Mouse (Mus musculus) layer of hippocampus, adult 8-10 months (tissue): Measurements from ENCODE around the gene Ccl7. TPM values are rescaled to one million over a fixed set of nuclear protein-coding genes. Genes with fewer than 3 reads are reported as not detected.

Experiments used
- DNase-seq, 2 experiments: peaks; one replicate each; pipeline ENCODE4 v3.0.0; 2022; ENCODE audit warnings: low spot score in 2 of 2
- total RNA-seq, 4 experiments: library from RNA; stranded (reverse); gene quantifications; 2 replicates each; pipeline ENCODE4 v1.2.4; 2022

Gene Ccl7
- total RNA-seq: not detected

GRCm38 (mm10) chr11:82045471-82045870, at the start of gene Ccl7:
TSS of gene Ccl7 (plus strand) at chr11:82045712.
- no peak for DNase-seq

GRCm38 (mm10) chr11:81996172-81996841, 49.2 kb upstream of the Ccl7 start:
- DNase-seq: peak; percentile 48 to 86

GRCm38 (mm10) chr11:81997085-81997484, 48.4 kb upstream of the Ccl7 start:
- no peak for DNase-seq

- no peak for DNase-seq
These were observed 46.9 kb upstream of the Ccl7 start for GRCm38 (mm10) chr11:81998646-81999045.

GRCm38 (mm10) chr11:81999469-81999868, 46.0 kb upstream of the Ccl7 start:
- no peak for DNase-seq

- DNase-seq: no peak
These were observed 44.9 kb upstream of the Ccl7 start for GRCm38 (mm10) chr11:82000581-82000980.

- no peak for DNase-seq
These were observed 40.7 kb upstream of the Ccl7 start for GRCm38 (mm10) chr11:82004810-82005209.

GRCm38 (mm10) chr11:82006796-82007423, 38.6 kb upstream of the Ccl7 start:
- DNase-seq: no peak

- DNase-seq: no peak
These were observed 35.4 kb upstream of the Ccl7 start for GRCm38 (mm10) chr11:82010115-82010514.

GRCm38 (mm10) chr11:82011411-82012193, 33.9 kb upstream of the Ccl7 start:
- no peak for DNase-seq

- no peak for DNase-seq
These were observed 31.8 kb upstream of the Ccl7 start for GRCm38 (mm10) chr11:82013756-82014155.

- DNase-seq: no peak
These were observed 30.4 kb upstream of the Ccl7 start for GRCm38 (mm10) chr11:82015066-82015465.

- DNase-seq: no peak
These were observed 29.2 kb upstream of the Ccl7 start for GRCm38 (mm10) chr11:82016181-82016780.

- DNase-seq: no peak
These were observed 26.1 kb upstream of the Ccl7 start for GRCm38 (mm10) chr11:82019389-82019788.

GRCm38 (mm10) chr11:82019793-82020192, 25.7 kb upstream of the Ccl7 start:
- DNase-seq: no peak

GRCm38 (mm10) chr11:82021406-82021805, 24.1 kb upstream of the Ccl7 start:
- no peak for DNase-seq

GRCm38 (mm10) chr11:82022504-82023056, 22.9 kb upstream of the Ccl7 start:
- DNase-seq: no peak

- DNase-seq: no peak
These were observed 21.7 kb upstream of the Ccl7 start for GRCm38 (mm10) chr11:82023769-82024168.

GRCm38 (mm10) chr11:82030171-82030570, 15.3 kb upstream of the Ccl7 start:
- no peak for DNase-seq

- no peak for DNase-seq
These were observed 13.4 kb upstream of the Ccl7 start for GRCm38 (mm10) chr11:82032136-82032535.

GRCm38 (mm10) chr11:82032678-82033344, 12.7 kb upstream of the Ccl7 start:
- no peak for DNase-seq
